Mouse (Mus musculus) left cerebral cortex, postnatal 14 days (tissue): ENCODE measurements around the gene Myzap. TPM values are rescaled to one million over a fixed set of nuclear protein-coding genes. Genes with fewer than 3 reads are reported as not detected.
A peak's percentile ranks its signal among the peaks of the same experiment; 100 is the strongest.

Source experiments
- DNase-seq, 2 experiments: peaks; one replicate each; pipeline ENCODE4 v3.0.0; 2021 to 2022; ENCODE audit warnings: low spot score in 2 of 2, mixed read lengths in 1 of 2
- intact Hi-C: fragments of 180-260 bp; cut with DNase I; formaldehyde crosslinking; loops from one replicate; pipeline ENCODE4 v1.15.1; 2025
- total RNA-seq, 2 experiments: library from RNA; stranded (reverse); gene quantifications; 2 replicates each; pipeline ENCODE4 v1.2.3; 2021

Gene Myzap
- total RNA-seq, 2 experiments from 2014 or later = 1.7 TPM

DNA sequence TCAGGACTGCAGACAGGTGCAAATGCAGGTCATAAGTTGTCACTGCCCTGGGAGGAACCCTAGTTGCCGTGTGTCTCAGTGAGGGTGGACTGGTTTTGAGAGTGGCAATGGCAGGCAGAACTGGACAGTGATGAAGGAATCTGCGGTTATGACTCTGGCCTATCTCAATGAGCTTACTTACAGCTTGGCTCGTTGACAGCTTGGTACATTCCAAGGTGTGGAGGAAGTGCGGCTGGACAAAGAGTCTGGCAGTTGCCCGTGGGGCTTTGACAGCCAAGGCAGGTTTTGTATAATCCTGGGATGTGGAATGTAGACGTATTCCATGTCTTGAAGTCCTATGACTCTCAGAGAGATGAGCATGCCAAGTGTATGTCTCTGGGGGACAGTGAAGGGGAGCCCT lies 16.9 kb upstream of the Myzap start:
- no peak for DNase-seq
- intact Hi-C loops = no loop called here

GRCm38 (mm10) chr9:71606296-71607057 lies 14.3 kb upstream of the Myzap start:
- intact Hi-C loops = no loop called here
- DNase-seq = no peak

- DNase-seq = no peak
- intact Hi-C loops = no loop called here
These were observed 12.9 kb upstream of the Myzap start for GRCm38 (mm10) chr9:71604914-71605635.

GRCm38 (mm10) chr9:71599861-71600260 lies 7.7 kb upstream of the Myzap start:
- intact Hi-C loops = no loop called here
- DNase-seq = no peak

DNA sequence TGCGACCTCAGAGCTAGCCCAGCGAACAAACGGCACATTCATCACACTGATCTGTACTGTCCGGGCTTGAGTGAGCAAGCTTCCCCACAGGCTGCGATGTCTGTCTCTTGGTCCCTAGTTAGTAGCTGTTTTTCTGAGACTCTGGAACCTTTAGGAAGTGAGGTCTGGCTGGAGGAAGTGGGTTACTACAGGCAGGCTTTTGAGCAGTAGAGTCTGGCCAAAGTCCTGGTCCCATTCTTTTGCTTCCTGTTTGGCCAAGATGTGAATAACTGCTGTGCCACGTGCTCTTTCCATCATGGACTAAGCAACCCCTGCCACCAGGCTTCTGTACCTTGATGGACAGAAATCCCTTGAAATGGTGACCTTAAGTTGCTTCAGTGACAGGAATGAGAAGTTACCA lies 4.7 kb upstream of the Myzap start:
- no peak for DNase-seq
- intact Hi-C loops = no loop called here

DNA sequence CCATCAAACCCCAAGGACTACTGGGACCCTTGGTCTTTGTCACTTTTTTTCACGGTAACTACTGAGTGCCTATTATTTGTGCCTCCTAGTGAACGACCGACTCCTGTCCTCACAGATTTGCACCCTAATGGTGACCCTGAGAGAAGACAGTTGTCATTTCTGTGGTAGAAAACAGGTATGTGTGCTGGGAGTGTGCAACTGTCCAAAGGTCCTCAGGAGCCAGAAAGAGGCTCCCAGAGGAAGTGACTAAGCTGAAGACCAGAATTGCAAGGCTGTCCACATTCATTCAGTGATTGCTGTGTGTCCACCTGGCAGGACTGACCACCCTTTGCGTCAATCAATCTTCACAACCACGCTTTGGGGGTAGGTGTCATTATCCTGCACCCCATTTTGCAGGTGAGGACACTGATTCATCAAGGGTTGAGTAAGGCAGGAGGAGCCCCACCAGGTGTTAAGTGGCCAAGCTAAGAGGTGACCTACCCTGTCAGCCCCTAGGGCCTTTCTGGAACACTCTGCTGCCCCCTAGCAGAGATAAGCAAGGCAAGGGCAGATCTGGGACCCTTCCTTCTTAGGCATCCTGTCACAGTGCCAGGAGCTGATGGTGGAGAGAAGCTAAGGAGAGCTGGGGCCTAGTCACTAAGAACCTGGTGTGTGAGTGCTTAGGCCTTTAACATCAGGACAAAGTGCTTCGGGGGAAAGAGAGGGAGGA lies 571 bp upstream of the Myzap start:
- no peak for DNase-seq
- intact Hi-C loops = no loop called here

DNA sequence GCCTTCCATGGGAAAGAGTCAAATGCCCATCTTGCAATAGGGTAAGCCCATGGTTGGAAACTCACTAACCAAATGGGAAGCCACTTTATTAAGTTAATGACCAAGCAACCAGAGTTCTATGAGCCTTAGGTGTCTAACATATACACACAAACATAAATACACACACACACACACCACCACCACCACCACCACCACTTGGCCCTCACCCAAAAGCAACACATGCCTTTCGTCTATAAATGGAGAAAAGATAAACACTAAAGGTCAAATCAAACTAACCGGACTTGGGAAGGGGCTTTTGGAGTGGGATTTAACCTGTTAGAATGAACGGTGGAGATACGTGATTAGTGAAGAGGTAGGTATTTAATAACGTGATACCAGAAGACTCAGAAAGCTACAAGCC lies 1.1 kb downstream of the Myzap start:
- no peak for DNase-seq
- intact Hi-C loops = no loop called here

DNA sequence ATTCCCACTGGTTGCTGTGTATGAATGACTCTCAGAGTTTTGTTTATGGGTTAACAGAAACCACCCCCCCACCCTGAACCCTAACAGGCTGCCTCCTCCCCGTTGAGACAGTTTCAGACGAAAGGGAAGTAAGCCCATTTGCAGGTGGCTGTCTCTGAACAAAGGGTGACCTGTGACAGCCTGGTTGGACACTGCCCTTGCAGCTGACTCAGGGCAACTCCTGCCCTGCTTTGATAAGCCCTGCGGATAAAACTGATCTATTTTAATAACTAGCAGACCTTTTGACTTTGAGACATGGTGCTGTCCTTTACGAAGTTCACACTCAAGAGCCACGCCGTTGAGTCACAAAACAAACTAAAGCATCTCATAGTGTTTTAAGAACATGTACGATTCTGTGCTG lies 2.4 kb downstream of the Myzap start:
- intact Hi-C loops = no loop called here
- no peak for DNase-seq

DNA sequence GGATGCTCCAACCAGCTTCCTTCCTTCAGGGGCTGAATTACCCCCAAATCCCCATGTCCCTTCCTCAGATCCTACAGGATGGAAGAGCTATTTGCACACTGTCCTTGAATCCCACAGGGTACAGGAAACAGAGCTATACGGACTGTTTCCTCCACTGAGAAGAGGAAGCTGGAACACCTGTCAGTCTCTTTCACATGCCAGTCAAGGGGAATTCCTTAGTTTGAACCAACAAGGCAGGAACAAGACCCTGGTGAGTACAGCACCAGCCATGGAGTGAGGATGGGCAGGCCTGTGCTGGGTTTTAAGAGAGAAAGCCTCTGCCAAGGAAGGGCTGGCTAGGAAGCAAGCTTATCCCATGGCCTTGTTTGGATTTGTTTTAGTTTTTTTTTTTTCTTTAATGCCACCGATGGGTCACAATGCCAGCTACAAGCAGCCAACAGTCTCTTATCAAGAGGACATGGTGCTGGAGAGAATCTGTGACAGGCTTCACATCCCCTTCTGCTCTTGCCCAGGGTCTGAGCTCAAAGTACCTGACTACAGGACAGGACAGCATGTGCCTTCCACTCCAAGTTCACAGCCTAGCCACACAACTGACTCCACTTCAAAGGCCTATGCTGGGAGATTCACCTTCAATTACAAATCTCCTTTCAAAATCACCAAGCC lies 3.1 kb downstream of the Myzap start:
- intact Hi-C loops = no loop called here

DNA sequence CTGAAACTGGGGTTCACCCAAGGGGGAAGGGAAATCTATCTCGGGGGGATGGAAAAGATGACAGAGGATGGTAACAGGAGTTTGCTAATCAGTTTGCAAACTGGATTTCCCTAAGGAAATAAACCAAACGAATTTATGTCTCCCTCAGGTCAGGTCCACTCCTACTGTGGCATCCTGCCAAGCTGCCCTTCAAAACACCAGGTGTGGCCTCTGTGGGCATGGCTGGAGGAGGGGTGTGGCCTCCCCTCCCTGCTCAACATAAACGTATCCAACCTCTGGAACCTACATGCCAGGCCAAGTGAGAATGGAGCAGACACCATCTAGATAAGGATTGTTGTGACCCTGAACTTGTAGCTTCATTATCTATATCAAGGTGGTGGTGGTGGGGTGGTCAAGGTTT lies 5.8 kb downstream of the Myzap start:
- DNase-seq = no peak
- intact Hi-C loops = no loop called here

More for the DNA sequence above, 3.1 kb downstream of the Myzap start:
- DNase-seq = no peak

DNA sequence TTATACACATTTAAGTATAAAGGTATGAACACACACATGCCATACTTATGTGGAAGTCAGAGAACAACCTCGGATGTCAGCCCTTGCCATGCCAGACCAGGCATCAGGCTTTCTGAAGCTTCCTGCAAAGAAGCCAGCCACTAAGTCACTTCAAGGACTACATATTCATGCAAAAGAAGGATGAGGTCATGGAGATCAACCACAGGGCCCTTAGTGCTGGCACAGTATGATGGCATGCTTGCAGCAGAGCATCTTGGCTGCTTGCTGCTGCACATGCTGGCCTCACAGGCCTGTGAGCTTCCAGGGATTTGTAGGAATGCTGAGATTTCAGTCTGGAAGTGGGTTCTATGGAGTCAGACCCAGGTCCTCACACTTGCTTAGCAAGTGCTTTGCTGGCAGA lies 9.4 kb downstream of the Myzap start:
- no peak for DNase-seq
- intact Hi-C loops = no loop called here

- DNase-seq = peak; percentile 30 to 52
- intact Hi-C loops = no loop called here
These were observed 13.1 kb downstream of the Myzap start for GRCm38 (mm10) chr9:71578896-71579564.

DNA sequence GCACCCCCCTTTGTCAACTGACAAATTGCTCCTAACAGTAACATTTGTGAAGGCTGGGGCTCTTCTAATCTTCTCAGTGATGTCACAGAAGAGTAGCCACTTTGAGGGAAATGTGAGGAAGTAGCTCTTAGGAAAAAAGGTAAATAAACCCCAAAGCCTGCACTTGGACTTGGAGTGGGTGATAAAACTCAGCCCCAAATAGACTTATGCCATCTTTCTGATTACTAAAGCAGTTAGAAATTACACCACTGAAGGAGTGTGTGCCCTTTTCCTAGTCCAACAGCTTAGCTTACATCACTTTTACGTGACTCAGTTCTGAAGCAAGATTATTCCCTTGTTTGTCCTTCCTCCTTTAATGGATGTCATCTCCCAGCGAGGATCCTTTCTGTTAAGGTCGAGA lies 17.7 kb downstream of the Myzap start:
- intact Hi-C loops = no loop called here
- DNase-seq = no peak

DNA sequence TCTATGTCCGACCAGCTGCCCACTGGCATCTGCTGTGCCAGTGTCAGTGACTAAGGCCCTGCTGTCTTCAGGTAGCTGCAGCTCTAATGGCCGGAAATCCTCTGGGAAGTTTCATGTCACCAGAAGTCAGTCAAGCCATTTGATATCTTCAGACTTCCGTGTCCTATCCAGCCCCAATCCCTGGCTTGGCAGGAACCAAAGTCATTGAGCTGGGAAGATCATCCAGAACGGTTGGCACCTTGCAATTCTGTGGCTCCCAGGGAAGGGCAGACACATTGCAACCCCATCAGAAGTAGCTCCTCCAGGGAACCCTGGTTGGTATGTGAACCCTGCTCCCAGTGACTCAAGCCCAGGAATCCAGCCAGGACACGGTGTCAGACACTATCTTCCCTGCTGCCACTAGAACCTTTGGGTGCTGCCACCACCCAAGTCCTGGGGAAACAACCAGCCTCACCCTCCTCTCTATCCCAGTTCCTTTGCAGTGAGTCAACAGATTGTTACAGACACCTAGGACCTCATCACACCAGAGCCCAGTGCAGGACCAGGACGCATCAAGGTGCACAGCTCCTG lies 18.3 kb downstream of the Myzap start:
- DNase-seq = no peak
- intact Hi-C loops = no loop called here

- peak in 1 of 2 experiments; percentile 13 for DNase-seq
- intact Hi-C loops = no loop called here
These were observed 21.0 kb downstream of the Myzap start for GRCm38 (mm10) chr9:71571150-71571633.

- intact Hi-C loops = no loop called here
- no peak for DNase-seq
These were observed 22.0 kb downstream of the Myzap start for GRCm38 (mm10) chr9:71570170-71570569.

DNA sequence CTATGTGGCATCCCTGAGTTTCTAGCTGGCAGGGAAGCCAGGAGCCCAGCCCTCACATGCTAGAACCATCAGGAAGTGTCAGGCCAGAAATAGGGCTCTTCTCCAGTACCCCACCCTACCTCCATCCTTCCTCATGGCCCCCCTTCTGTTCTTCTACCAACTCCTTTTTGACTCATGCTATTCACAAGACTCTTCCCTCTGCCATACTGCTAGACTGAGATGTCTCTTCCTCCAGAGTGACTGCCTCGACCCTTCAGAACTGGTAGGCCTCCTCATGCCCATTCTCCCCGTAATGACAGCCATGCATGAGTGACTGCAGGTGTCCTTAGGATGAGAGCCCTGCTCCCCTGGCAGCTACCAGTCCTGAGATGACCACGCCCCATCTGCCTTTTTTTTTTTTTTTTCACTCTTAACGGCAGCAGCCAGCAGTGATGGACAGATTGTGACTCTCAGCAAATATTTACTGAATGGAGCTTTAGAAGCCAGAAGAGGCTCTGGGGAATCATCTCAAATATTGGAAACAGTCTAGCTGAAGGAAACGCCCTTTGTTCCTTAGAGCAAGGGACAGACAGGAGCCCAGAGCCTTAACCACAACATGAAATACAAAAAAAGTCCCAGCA lies 23.7 kb downstream of the Myzap start:
- intact Hi-C loops = no loop called here
- no peak for DNase-seq

DNA sequence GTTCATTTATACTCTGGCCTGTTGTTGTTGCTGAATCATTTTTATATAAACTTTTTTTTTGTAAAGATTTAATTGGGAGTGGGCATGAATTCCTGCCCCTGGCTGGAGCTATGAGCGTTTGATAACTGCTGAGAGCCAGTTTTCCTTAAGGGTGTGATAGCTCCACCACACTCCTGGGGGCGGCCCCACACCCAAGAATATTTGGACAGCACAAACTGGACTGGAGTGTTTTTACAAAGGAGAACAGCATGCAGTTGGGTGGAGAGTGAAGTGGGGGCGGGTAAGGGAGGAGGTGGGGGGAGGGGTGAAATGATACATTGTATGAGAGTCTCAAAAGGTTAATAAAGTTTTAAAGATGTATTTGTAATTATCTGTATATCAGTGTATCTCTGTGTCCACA lies 24.8 kb downstream of the Myzap start:
- no peak for DNase-seq
- intact Hi-C loops = no loop called here

GRCm38 (mm10) chr9:71566763-71567162 lies 25.4 kb downstream of the Myzap start:
- intact Hi-C loops = no loop called here
- no peak for DNase-seq
